Mouse (Mus musculus) liver, adult 2 months (tissue): Measurements from ENCODE around the gene Pbp2.

ENCODE experiments used
- CTCF ChIP-seq: fragments of 200-500 bp; IDR thresholded peaks from 2 replicates; pipeline ENCODE4 v1.5.1; 2011; ENCODE audit warnings: low read depth, low read length, control low read depth
- POLR2A ChIP-seq: fragments of 200-500 bp; IDR thresholded peaks from 2 replicates; pipeline ENCODE4 v1.6.1; 2011; ENCODE audit warnings: low read length, control low read depth; ENCODE audit not compliant: insufficient read depth; ENCODE audit errors: extremely low read depth

DNA sequence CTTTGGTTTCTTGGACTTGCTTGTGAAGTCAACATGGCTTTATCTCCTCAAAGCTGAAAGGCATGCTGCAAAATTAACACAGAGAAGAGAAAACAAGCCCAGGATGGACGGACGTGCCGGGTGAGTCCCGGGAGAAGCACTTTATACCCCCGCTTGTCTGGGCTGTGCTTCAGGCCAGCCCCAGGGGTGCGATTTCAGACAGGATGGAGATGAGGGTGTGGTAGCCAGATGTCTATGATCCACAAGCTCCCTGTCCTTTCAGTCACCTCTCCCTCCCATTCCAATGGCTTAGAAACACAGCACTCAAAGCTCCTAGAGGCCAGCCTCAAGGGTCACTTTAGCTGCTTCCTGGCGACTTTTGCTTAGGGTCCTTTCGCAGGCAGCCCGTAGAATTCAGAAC, 3.8 kb upstream of the Pbp2 start:
- TF ChIP-seq POLR2A: no peak
- TF ChIP-seq CTCF: no peak
